Mouse (Mus musculus) MEL (cell line): Measurements from ENCODE around the gene Cep162. TPM values are rescaled to one million over a fixed set of nuclear protein-coding genes. Genes with fewer than 3 reads are reported as not detected.

Experiments
- DNase-seq: peaks from one replicate; pipeline ENCODE4 v3.0.0; 2011; ENCODE audit warnings: low read depth, low spot score
- H3K27ac ChIP-seq: 2 replicates; pipeline ENCODE4 v1.5.1; 2012; ENCODE audit warnings: low read depth, mild to moderate bottlenecking, control low read depth, low read length, moderate library complexity; ENCODE audit not compliant: control insufficient read depth
- H3K27me3 ChIP-seq, 2 experiments: fragments of 150-350 bp in 1 of 2; sonication (generic) in 1 of 2; 2 replicates each; pipeline ENCODE4 v1.6.1; 2012; ENCODE audit warnings: low read length in 2 of 2, mild to moderate bottlenecking in 2 of 2, improper control_type of control experiment in 1 of 2, moderate library complexity in 1 of 2; ENCODE audit not compliant: insufficient read depth in 2 of 2, control insufficient read depth in 1 of 2
- H3K36me3 ChIP-seq, 2 experiments: 2 replicates each; pipeline ENCODE4 v1.6.1; 2012 to 2014; ENCODE audit warnings: low read length in 2 of 2, improper control_type of control experiment in 1 of 2, inconsistent platforms in 1 of 2, mild to moderate bottlenecking in 1 of 2; ENCODE audit not compliant: insufficient read depth in 2 of 2, control insufficient read depth in 1 of 2
- H3K4me1 ChIP-seq, 2 experiments: fragments of 150-350 bp in 1 of 2; sonication (generic) in 1 of 2; 2 replicates each; pipeline ENCODE4 v1.6.1; 2012; ENCODE audit warnings: low read length in 2 of 2, improper control_type of control experiment in 1 of 2, mild to moderate bottlenecking in 1 of 2; ENCODE audit not compliant: insufficient read depth in 2 of 2, control insufficient read depth in 1 of 2
- H3K4me3 ChIP-seq, 2 experiments: fragments of 150-350 bp in 1 of 2; sonication (generic) in 1 of 2; 2 replicates each; pipeline ENCODE4 v1.5.1; 2012; ENCODE audit warnings: low read depth in 2 of 2, low read length in 2 of 2, mild to moderate bottlenecking in 2 of 2, moderate library complexity in 2 of 2, control low read depth in 1 of 2, improper control_type of control experiment in 1 of 2; ENCODE audit not compliant: control insufficient read depth in 1 of 2, insufficient read depth in 1 of 2
- H3K79me2 ChIP-seq: 2 replicates; pipeline ENCODE4 v1.6.1; 2012; ENCODE audit warnings: mild to moderate bottlenecking, low read length, moderate library complexity; ENCODE audit not compliant: control insufficient read depth, poor library complexity, insufficient read depth
- H3K9ac ChIP-seq: 2 replicates; pipeline ENCODE4 v1.6.1; 2012; ENCODE audit warnings: low read depth, mild to moderate bottlenecking, control low read depth, low read length, moderate library complexity; ENCODE audit not compliant: control insufficient read depth, poor library complexity, severe bottlenecking
- H3K9me3 ChIP-seq: fragments of 150-350 bp; sonication (generic); replicated peaks from 2 replicates; pipeline ENCODE4 v1.6.1; 2012; ENCODE audit warnings: mild to moderate bottlenecking, low read length, improper control_type of control experiment, moderate library complexity; ENCODE audit not compliant: insufficient read depth
- CHD1 ChIP-seq: IDR thresholded peaks from 2 replicates; pipeline ENCODE4 v1.6.1; 2012; ENCODE audit warnings: low read depth, mild to moderate bottlenecking, inconsistent platforms, low read length, improper control_type of control experiment
- CHD2 ChIP-seq: IDR thresholded peaks from 2 replicates; pipeline ENCODE4 v1.6.1; 2011; ENCODE audit warnings: low read length, improper control_type of control experiment
- CTCF ChIP-seq, 3 experiments: IDR thresholded peaks in 2 of 3; conservative IDR thresholded peaks in 1 of 3; 2 replicates each; pipeline ENCODE4 v1.5.1; 2011 to 2012; ENCODE audit warnings: low read length in 3 of 3, low read depth in 2 of 3, mild to moderate bottlenecking in 2 of 3, improper control_type of control experiment in 1 of 3, inconsistent platforms in 1 of 3, mixed read lengths in 1 of 3, moderate library complexity in 1 of 3; ENCODE audit not compliant: control insufficient read depth in 1 of 3, insufficient read depth in 1 of 3, poor library complexity in 1 of 3, severe bottlenecking in 1 of 3
- E2F4 ChIP-seq: IDR thresholded peaks from 2 replicates; pipeline ENCODE4 v1.6.1; 2011; ENCODE audit warnings: low read depth, low read length, improper control_type of control experiment, borderline replicate concordance
- ELF1 ChIP-seq: IDR thresholded peaks from 2 replicates; pipeline ENCODE4 v1.6.1; 2014; ENCODE audit warnings: low read depth, mild to moderate bottlenecking, inconsistent platforms, low read length, improper control_type of control experiment, moderate library complexity
- ETS1 ChIP-seq: IDR thresholded peaks from 2 replicates; pipeline ENCODE4 v1.6.1; 2012; ENCODE audit warnings: low read depth, mild to moderate bottlenecking, inconsistent platforms, low read length, improper control_type of control experiment, moderate library complexity
- GABPA ChIP-seq: IDR thresholded peaks from 2 replicates; pipeline ENCODE4 v1.6.1; 2012; ENCODE audit warnings: low read depth, mild to moderate bottlenecking, inconsistent platforms, low read length, improper control_type of control experiment, moderate library complexity
- GATA1 ChIP-seq: IDR thresholded peaks from 2 replicates; pipeline ENCODE4 v1.6.1; 2011; ENCODE audit warnings: low read depth, low read length, improper control_type of control experiment
- HCFC1 ChIP-seq: IDR thresholded peaks from 2 replicates; pipeline ENCODE4 v1.6.1; 2012; ENCODE audit warnings: low read depth, mild to moderate bottlenecking, inconsistent platforms, low read length, improper control_type of control experiment, moderate library complexity
- JUND ChIP-seq: IDR thresholded peaks from 2 replicates; pipeline ENCODE4 v1.6.1; 2011; ENCODE audit warnings: low read depth, mild to moderate bottlenecking, improper control_type of control experiment, low read length
- KAT2A ChIP-seq: conservative IDR thresholded peaks from 2 replicates; pipeline ENCODE4 v1.6.1; 2012; ENCODE audit warnings: low read depth, low read length, improper control_type of control experiment, inconsistent platforms
- MAFK ChIP-seq: IDR thresholded peaks from 2 replicates; pipeline ENCODE4 v1.6.1; 2011; ENCODE audit warnings: low read depth, mild to moderate bottlenecking, low read length, improper control_type of control experiment, borderline replicate concordance
- MAX ChIP-seq: IDR thresholded peaks from 2 replicates; pipeline ENCODE4 v1.6.1; 2011; ENCODE audit warnings: low read length, improper control_type of control experiment
- MAZ ChIP-seq: IDR thresholded peaks from 2 replicates; pipeline ENCODE4 v1.6.1; 2012; ENCODE audit warnings: low read depth, mild to moderate bottlenecking, inconsistent platforms, low read length, improper control_type of control experiment
- MEF2A ChIP-seq: IDR thresholded peaks from 2 replicates; pipeline ENCODE4 v1.6.1; 2014; ENCODE audit warnings: low read depth, mild to moderate bottlenecking, inconsistent platforms, low read length, improper control_type of control experiment; ENCODE audit not compliant: poor library complexity, insufficient replicate concordance, severe bottlenecking; ENCODE audit errors: extremely low read depth
- MXI1 ChIP-seq: IDR thresholded peaks from 2 replicates; pipeline ENCODE4 v1.6.1; 2011; ENCODE audit warnings: mild to moderate bottlenecking, low read depth, low read length, improper control_type of control experiment
- MYB ChIP-seq: IDR thresholded peaks from 2 replicates; pipeline ENCODE4 v1.6.1; 2011; ENCODE audit warnings: mild to moderate bottlenecking, low read depth, low read length, improper control_type of control experiment
- MYC ChIP-seq: IDR thresholded peaks from 2 replicates; pipeline ENCODE4 v1.6.1; 2011; ENCODE audit warnings: low read depth, mild to moderate bottlenecking, low read length, improper control_type of control experiment, moderate library complexity
- NELFE ChIP-seq: IDR thresholded peaks from 2 replicates; pipeline ENCODE4 v1.6.1; 2011; ENCODE audit warnings: low read depth, low read length, improper control_type of control experiment
- NRF1 ChIP-seq: IDR thresholded peaks from 2 replicates; pipeline ENCODE4 v1.6.1; 2014; ENCODE audit warnings: low read depth, mild to moderate bottlenecking, inconsistent platforms, low read length, improper control_type of control experiment, moderate library complexity; ENCODE audit not compliant: poor library complexity, insufficient read depth, severe bottlenecking
- POLR2A ChIP-seq, 2 experiments: IDR thresholded peaks; 2 replicates each; pipeline ENCODE4 v1.6.1; 2011 to 2012; ENCODE audit warnings: low read length in 2 of 2, mild to moderate bottlenecking in 2 of 2, control low read depth in 1 of 2, improper control_type of control experiment in 1 of 2, low read depth in 1 of 2, moderate library complexity in 1 of 2; ENCODE audit not compliant: control insufficient read depth in 1 of 2, insufficient read depth in 1 of 2, poor library complexity in 1 of 2
- POLR2AphosphoS2 ChIP-seq: IDR thresholded peaks from 2 replicates; pipeline ENCODE4 v1.6.1; 2011; ENCODE audit warnings: low read length, improper control_type of control experiment
- POLR2AphosphoS5 ChIP-seq: IDR thresholded peaks from 2 replicates; pipeline ENCODE4 v1.6.1; 2012; ENCODE audit warnings: low read depth, borderline replicate concordance, mild to moderate bottlenecking, inconsistent platforms, low read length, moderate library complexity, mixed read lengths
- RAD21 ChIP-seq: IDR thresholded peaks from 2 replicates; pipeline ENCODE4 v1.6.1; 2011; ENCODE audit warnings: mild to moderate bottlenecking, low read depth, low read length, improper control_type of control experiment
- RCOR1 ChIP-seq: IDR thresholded peaks from 2 replicates; pipeline ENCODE4 v1.6.1; 2012; ENCODE audit warnings: low read depth, mild to moderate bottlenecking, inconsistent platforms, low read length, improper control_type of control experiment
- SIN3A ChIP-seq: IDR thresholded peaks from 2 replicates; pipeline ENCODE4 v1.6.1; 2012; ENCODE audit warnings: low read length, improper control_type of control experiment, inconsistent platforms
- SMC3 ChIP-seq: IDR thresholded peaks from 2 replicates; pipeline ENCODE4 v1.6.1; 2011; ENCODE audit warnings: low read depth, low read length, improper control_type of control experiment
- TAL1 ChIP-seq: IDR thresholded peaks from 2 replicates; pipeline ENCODE4 v1.6.1; 2012; ENCODE audit warnings: mild to moderate bottlenecking, inconsistent platforms, low read length, moderate library complexity, mixed read lengths
- TBP ChIP-seq: IDR thresholded peaks from 2 replicates; pipeline ENCODE4 v1.8.0; 2011; ENCODE audit warnings: low read depth, low read length, improper control_type of control experiment
- TCF12 ChIP-seq: IDR thresholded peaks from 2 replicates; pipeline ENCODE4 v1.6.1; 2014; ENCODE audit warnings: low read depth, mild to moderate bottlenecking, inconsistent platforms, low read length, improper control_type of control experiment, moderate library complexity
- UBTF ChIP-seq: IDR thresholded peaks from 2 replicates; pipeline ENCODE4 v1.6.1; 2012; ENCODE audit warnings: low read depth, mild to moderate bottlenecking, inconsistent platforms, low read length, improper control_type of control experiment, moderate library complexity, borderline replicate concordance; ENCODE audit not compliant: insufficient read depth
- USF1 ChIP-seq: IDR thresholded peaks from 2 replicates; pipeline ENCODE4 v1.6.1; 2014; ENCODE audit warnings: low read depth, mild to moderate bottlenecking, inconsistent platforms, low read length, improper control_type of control experiment, moderate library complexity
- USF2 ChIP-seq, 2 experiments: IDR thresholded peaks; 2 replicates each; pipeline ENCODE4 v1.6.1; 2011 to 2012; ENCODE audit warnings: improper control_type of control experiment in 2 of 2, low read length in 2 of 2, borderline replicate concordance in 1 of 2, inconsistent platforms in 1 of 2, low read depth in 1 of 2, mild to moderate bottlenecking in 1 of 2; ENCODE audit not compliant: insufficient read depth in 1 of 2
- ZC3H11A ChIP-seq: IDR thresholded peaks from 2 replicates; pipeline ENCODE4 v1.6.1; 2012; ENCODE audit warnings: low read depth, mild to moderate bottlenecking, inconsistent platforms, low read length, improper control_type of control experiment
- ZKSCAN1 ChIP-seq: IDR thresholded peaks from 2 replicates; pipeline ENCODE4 v1.6.1; 2012; ENCODE audit warnings: low read depth, mild to moderate bottlenecking, inconsistent platforms, low read length, improper control_type of control experiment, moderate library complexity
- ZNF384 ChIP-seq: IDR thresholded peaks from 2 replicates; pipeline ENCODE4 v1.6.1; 2012; ENCODE audit warnings: low read depth, mild to moderate bottlenecking, inconsistent platforms, low read length, improper control_type of control experiment
- polyA plus RNA-seq, 2 experiments: library from polyadenylated mRNA; stranded (reverse) in 1 of 2; unstranded in 1 of 2; fragments of >175 nt in 1 of 2; fragments of >200 nt in 1 of 2; gene quantifications; 2 replicates each; pipeline versions ENCODE4 v1.2.1 to v1.2.4; 2012; ENCODE audit warnings: low replicate concordance in 2 of 2, low read depth in 1 of 2; ENCODE audit not compliant: insufficient read length in 2 of 2, insufficient read depth in 1 of 2, missing spikeins in 1 of 2
- total RNA-seq: library from RNA; depleted of rRNA; stranded (reverse); fragments of 300-350 nt; gene quantifications from 2 replicates; pipeline ENCODE4 v1.2.3, GENCODE M21; 2012; rRNA removed

The Cep162 gene
- total RNA-seq (3.7 and 4.2 TPM in 2 replicates), polyA plus RNA-seq (1 to 10 TPM in 1 of 2 experiments, not detected in 1; 5.4 TPM)

DNA sequence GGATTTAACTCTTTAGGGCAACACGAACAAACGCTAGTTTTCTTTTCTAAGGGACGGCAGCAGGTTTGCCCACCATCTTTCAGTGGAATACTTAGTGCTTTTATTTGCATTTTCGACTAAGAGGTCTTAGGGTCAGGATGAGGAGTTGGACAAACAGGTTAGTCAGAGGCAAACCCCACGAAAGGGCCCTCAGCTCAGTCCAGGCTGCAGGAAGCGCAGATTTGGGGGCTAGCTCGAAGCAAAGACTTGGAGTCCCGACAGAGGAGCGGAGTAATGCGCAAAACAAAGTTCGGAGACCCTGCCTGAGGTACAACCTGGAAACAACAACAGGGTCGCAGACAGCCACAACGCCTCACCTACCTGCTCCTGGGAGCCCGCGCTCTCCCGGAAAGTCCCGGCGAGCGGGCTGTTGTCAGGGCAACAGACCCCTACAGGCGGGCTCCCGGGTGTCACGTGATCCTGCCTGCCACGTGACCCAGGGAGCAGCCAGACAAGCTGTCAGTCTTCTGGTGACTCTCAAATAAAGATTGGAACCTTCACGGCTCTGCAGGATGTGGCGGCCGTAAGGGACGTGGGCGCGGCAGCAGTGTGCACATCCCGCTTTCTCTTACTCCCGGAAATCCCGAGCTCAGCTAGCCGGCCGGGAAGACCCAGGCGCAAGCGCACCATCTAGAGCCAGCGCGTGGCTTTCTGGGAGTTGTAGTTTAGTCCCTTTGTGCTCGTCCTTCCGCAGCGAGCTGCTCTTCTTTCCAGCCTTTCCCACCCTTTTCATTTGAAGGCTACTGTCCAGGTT lies at the start of gene Cep162:
TSS of gene Cep162 (minus strand) at position 634 of the 793 bp plus-strand sequence.
- Histone ChIP-seq H3K4me1 (peaks cover 3% of the 10 kb centered on the region in 2 experiments; a peak in 3 of 4 replicates), H3K4me3 (peak within 1 kb of the TSS; percentile 84 to 89), H3K36me3 (peaks cover 0 to 5% of the 10 kb centered on the region in 2 experiments; a peak in 2 of 4 replicates), H3K9me3 (no peaks in the 10 kb centered on the region), H3K9ac (peak within 1 kb of the TSS; percentile 78), H3K27ac (peak within 1 kb of the TSS; percentile 80), H3K79me2 (no peaks in the 10 kb centered on the region), H3K27me3 (no peaks in the 10 kb centered on the region; a peak in 2 of 4 replicates)
- DNase-seq, result peak; percentile 93
- TF ChIP-seq POLR2AphosphoS5 (no peak), RCOR1 (no peak), ELF1 (peak; percentile 84), MAFK (no peak), UBTF (no peak), NELFE (no peak), JUND (no peak), MAX (peak; percentile 92), GABPA (no peak), ZKSCAN1 (no peak), MXI1 (peak; percentile 60; the same call in 1 of the 2 replicates), NRF1 (peak; percentile 88), USF1 (peak; percentile 99), TAL1 (no peak), MEF2A (no peak), RAD21 (no peak), HCFC1 (peak; percentile 98), POLR2AphosphoS2 (no peak), MAZ (no peak), SMC3 (no peak), TBP (no peak), ZC3H11A (no peak), CHD2 (no peak), KAT2A (peak; percentile 79), CHD1 (no peak), POLR2A (IDR thresholded peaks at IDR 0.05; ENCODE audit: control insufficient read depth in 1 of 2, insufficient read depth in 1 of 2, low read depth in 1 of 2, low read length in 2 of 2, poor library complexity in 1 of 2) (peak; percentile 56 to 68; a peak in 2 of 4 replicates), MYB (no peak), USF2 (IDR thresholded peaks at IDR 0.05; ENCODE audit: borderline replicate concordance in 1 of 2, insufficient read depth in 1 of 2, low read depth in 1 of 2, low read length in 2 of 2) (peak; percentile 95 to 99), SIN3A (peak; percentile 94), MYC (no peak), CTCF (IDR thresholded peaks at IDR 0.05 in 2 of 3, conservative IDR thresholded peaks at IDR 0.05 in 1 of 3; ENCODE audit: control insufficient read depth in 1 of 3, insufficient read depth in 1 of 3, low read depth in 2 of 3, low read length in 3 of 3, poor library complexity in 1 of 3, severe bottlenecking in 1 of 3) (no peak), E2F4 (no peak), GATA1 (no peak), ETS1 (no peak), ZNF384 (no peak), TCF12 (0 out of 2 replicates have a peak, but pooled peaks have one; percentile 26)
